Mouse (Mus musculus) splenic B cell, adult 2 months (primary cell): ENCODE measurements around the gene 1700015G11Rik.

Experiments used
- DNase-seq: peaks from one replicate; pipeline ENCODE4 v3.0.0-alpha.2; 2011; ENCODE audit warnings: low read depth, low spot score
- H3K27me3 ChIP-seq: 2 replicates; pipeline ENCODE4 v1.6.1; 2012; ENCODE audit warnings: mild to moderate bottlenecking, low read length, moderate library complexity, mixed read lengths; ENCODE audit not compliant: control insufficient read depth, poor library complexity, insufficient read depth, severe bottlenecking
- H3K36me3 ChIP-seq: 2 replicates; pipeline ENCODE4 v1.6.1; 2012; ENCODE audit warnings: mild to moderate bottlenecking, low read length, moderate library complexity, mixed read lengths; ENCODE audit not compliant: control insufficient read depth, poor library complexity, insufficient read depth, severe bottlenecking

1700015G11Rik gene

GRCm38 (mm10) chr7:51985763-51986162 is 29.8 kb downstream of the 1700015G11Rik start:
- no peak for DNase-seq
- Histone ChIP-seq H3K36me3 (no peaks in the 10 kb centered on the region), H3K27me3 (no peaks in the 10 kb centered on the region)

DNA sequence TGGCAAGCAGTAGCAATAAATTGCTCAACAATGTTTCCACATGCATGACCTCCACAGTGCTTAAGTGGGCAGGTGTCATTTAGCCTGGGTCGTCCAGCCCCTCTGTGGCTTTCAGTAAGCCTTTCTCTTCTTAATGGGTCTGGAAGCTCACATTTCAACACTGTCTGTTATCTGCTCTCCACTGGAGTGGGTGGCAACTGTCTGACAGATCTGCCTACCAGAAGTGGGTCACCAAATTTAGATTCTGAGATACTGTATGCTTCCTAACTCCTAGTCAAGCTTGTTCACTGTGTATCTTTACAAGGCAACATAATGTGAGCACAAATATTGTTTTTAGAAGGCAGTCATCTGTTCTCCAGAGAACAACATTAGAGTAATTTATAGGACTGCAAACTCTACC is 33.2 kb downstream of the 1700015G11Rik start:
- no peaks in the 10 kb centered on the region for H3K27me3 ChIP-seq

GRCm38 (mm10) chr7:51979271-51979670 is 36.3 kb downstream of the 1700015G11Rik start:
- no peaks in the 10 kb centered on the region for H3K36me3 ChIP-seq
- no peaks in the 10 kb centered on the region for H3K27me3 ChIP-seq
- DNase-seq, result peak; percentile 4

More for the DNA sequence above, 33.2 kb downstream of the 1700015G11Rik start:
- no peak for DNase-seq
- H3K36me3 ChIP-seq, result no peaks in the 10 kb centered on the region

DNA sequence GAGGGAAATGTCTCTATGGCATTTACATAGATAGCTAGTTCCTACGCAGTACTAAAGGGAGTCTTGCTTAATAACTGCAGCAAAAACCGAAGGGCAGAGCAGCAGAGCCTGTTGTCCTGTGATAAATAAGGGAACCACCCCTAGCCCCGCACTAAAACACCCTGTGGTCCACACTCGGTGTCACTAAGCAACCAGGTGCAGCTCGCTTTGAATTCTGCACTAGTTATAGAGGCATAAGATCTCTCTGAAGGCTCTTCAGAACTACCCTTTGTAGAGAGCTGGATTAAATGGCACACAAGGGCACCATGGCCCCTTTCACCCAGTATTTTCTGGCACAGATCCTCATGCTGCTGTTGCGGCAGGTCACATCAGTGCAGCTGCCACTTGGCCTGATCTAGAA is 40.3 kb downstream of the 1700015G11Rik start:
- Histone ChIP-seq H3K27me3 (no peaks in the 10 kb centered on the region), H3K36me3 (no peaks in the 10 kb centered on the region)
- no peak for DNase-seq

GRCm38 (mm10) chr7:51973526-51973925 is 42.0 kb downstream of the 1700015G11Rik start:
- DNase-seq, result no peak
- Histone ChIP-seq H3K27me3 (no peaks in the 10 kb centered on the region), H3K36me3 (no peaks in the 10 kb centered on the region)

GRCm38 (mm10) chr7:51973091-51973490 is 42.4 kb downstream of the 1700015G11Rik start:
- Histone ChIP-seq H3K27me3 (no peaks in the 10 kb centered on the region), H3K36me3 (no peaks in the 10 kb centered on the region)
- no peak for DNase-seq

DNA sequence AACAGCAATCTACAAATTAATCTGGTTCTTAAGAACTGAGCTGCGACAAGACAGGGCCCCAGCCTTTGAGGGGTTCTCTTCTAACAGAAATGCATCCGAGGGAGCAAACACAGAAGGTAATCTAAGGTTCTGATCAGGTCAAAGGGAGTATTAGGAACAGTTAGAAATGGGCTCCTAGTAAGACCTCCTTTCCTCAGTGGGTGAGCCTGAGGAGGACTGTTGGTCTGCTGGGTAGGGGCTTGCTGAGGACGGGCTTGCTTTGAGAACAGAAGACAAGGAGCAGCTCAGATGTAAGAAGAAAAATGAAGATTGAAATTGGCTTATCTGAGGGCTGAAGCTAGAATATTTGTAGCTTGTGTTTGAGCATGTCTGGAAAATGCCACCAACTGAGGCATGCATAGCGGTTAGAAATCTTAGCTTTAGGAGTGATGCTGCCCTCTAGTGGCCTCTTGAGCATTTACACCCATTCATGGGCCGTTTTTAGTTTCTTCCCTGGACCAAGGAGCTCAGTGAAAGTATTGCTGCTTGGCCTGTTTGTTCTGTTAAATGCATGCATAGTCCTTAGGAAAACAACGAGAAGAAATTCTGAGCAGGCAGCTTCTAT is 43.2 kb downstream of the 1700015G11Rik start:
- Histone ChIP-seq H3K36me3 (no peaks in the 10 kb centered on the region), H3K27me3 (no peaks in the 10 kb centered on the region)
- peak; percentile 41 for DNase-seq

DNA sequence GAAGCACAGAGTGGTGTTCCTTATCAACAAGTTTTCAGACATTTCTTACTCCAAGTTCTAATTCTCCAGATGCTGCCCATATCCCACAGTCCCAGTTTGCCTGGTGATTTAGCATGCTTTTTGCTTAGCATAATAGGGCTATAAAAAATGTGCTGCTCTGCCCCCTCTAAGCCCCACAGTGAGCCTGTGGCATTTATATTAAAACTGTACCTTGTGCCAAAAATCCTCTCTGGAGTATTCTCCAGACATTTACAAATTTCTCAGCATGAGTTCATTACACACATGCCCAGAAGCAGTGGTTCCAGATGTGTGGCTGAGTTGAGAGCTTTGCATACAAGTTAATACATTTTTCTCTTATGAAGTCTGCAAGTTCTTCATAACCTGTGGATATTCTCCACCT is 46.1 kb downstream of the 1700015G11Rik start:
- Histone ChIP-seq H3K27me3 (no peaks in the 10 kb centered on the region), H3K36me3 (no peaks in the 10 kb centered on the region)
- no peak for DNase-seq

DNA sequence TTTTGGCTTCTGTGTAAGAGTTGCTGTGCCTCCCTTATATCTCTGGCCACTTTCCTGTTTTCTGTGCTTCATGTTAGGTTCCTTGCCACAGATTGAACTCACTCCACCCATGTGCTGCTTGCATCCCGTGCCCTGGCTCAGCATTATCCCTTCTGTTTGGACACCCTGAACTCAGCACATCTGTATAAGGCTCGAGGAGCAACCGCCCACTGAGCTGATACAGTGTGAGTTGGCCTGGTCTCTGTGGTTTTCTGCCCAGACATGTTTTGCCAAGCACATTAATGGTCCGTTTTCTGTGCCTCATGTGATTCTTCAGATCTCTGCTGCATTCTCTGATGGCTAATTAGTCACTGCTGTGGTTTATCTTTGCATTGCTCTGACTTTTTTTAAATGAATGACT is 47.9 kb downstream of the 1700015G11Rik start:
- H3K36me3 ChIP-seq, result no peaks in the 10 kb centered on the region
- H3K27me3 ChIP-seq, result no peaks in the 10 kb centered on the region
- DNase-seq, result no peak

DNA sequence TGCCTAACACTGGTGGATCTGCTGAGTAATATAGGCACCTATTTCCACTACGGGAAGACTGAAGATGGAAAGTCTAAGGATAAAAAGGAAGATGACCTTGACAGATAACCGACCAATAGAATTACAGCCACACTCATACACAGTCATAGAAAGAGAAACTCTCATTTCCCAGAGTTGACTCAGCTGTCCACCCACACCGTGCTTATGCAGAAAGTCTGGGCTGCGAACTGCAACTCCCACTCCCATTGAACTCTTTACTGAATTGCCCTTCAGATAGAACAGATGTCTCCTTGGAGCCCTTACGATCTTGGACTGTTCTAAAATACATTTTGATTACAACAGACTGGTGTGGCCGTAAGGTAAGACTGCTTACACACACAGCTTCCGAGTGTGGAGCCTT is 50.8 kb downstream of the 1700015G11Rik start:
- DNase-seq, result no peak
- no peaks in the 10 kb centered on the region for H3K36me3 ChIP-seq
- no peaks in the 10 kb centered on the region for H3K27me3 ChIP-seq

GRCm38 (mm10) chr7:51962219-51962952 is 53.1 kb downstream of the 1700015G11Rik start:
- no peak for DNase-seq
- no peaks in the 10 kb centered on the region for H3K27me3 ChIP-seq
- no peaks in the 10 kb centered on the region for H3K36me3 ChIP-seq
